Mouse (Mus musculus): ENCODE data around the gene Vsig2.

The Vsig2 gene

DNA sequence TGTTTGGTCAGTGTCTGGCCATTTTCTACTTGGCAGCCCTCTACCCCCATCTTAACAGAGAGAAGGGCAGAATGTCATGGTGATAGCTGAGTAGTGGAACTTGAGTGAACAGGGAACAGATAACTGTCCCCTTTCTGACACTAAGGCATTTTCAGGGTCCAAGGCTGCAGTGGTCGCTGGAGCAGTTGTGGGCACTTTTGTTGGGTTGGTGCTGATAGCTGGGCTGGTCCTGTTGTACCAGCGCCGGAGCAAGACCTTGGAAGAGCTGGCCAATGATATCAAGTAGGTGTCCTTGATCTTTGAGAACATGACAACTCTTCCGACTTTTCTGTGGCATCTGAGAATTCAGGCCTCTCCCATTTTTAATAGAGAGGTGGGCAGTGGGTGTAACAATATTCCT, 2.2 kb upstream of the Vsig2 start:
- no peak for DNase-seq (ENCODE audit: low spot score)

DNA sequence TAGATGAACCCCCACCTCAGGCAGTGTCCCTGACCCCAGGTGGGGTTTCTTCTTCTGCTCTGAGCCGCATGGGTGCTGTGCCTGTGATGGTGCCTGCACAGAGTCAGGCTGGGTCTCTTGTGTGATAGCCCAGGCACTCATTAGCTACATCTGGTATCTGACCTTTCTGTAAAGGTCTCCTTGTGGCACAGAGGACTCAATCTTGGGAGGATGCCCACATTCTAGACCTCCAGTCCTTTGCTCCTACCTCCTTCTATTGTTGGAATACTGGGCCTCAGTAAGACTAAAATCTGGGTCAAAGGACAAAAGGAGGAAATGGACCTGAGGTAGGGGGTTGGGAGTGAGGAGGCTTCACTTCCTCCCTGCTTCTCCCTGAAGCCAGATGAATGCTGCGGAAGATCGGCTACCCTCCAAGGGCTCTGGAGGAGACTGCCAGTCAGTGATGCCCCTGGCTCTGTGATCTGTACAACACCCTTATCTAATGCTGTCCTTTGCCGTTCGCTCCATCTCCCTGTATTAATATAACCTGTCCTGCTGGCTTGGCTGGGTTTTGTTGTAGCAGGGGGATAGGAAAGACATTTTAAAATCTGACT, 1.3 kb upstream of the Vsig2 start:
- no peak for DNase-seq (ENCODE audit: low spot score)

DNA sequence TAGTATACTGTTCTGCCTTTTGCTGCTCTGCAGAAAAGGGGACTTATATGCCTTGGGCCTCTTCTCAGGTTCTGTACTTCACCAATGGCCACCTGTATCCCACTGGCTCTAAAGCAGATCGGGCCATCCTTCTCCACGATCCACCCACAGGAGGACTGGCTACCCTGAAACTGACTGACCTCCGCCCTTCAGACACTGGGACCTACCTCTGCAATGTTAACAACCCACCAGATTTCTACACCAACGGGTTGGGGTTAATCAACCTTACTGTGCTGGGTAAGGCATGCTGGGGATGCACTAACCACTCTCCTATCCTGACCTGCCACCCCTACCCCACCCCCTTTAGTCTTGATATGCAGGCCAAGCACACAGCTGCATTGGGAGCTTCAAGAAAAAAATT, 1.2 kb downstream of the Vsig2 start:
- DNase-seq (ENCODE audit: low spot score): no peak

GRCm38 (mm10) chr9:37540701-37541575, 1.9 kb downstream of the Vsig2 start:
- DNase-seq (ENCODE audit: low spot score): no peak

GRCm38 (mm10) chr9:37541851-37542642, 3.0 kb downstream of the Vsig2 start:
- DNase-seq (ENCODE audit: low spot score): no peak

DNA sequence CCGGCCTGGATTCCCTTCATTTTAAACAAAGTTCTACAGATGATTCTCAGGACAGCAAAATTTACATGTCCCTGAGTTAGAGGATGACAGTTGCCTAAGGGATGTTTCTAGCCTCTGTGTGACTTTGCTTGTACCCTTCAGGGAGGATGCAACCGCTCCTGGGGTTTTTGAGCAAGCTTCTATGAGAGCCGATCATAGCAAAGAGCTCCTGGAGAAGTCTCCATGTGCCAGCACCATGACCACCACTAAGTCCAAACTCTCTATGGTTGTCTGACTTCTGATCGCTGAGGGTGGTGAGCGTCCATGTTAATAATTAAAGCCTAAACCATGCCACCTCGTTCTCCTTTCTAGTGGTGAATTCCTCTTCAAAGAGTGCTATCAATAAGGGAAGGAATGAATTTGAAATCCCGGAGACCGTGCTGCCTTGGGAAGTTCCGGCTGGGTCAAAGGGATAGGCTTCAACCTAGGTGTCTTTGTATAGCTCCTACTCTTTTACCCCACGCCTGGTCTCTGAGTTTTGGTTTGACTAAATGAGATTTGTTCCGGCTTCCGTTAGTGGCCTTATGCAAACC, 4.9 kb downstream of the Vsig2 start:
- no peak for DNase-seq (ENCODE audit: low spot score)

GRCm38 (mm10) chr9:37544447-37545165, 5.6 kb downstream of the Vsig2 start:
- DNase-seq (ENCODE audit: low spot score): peak; percentile 82

GRCm38 (mm10) chr9:37545166-37545610, 6.1 kb downstream of the Vsig2 start:
- DNase-seq (ENCODE audit: low spot score): no peak

- no peak for DNase-seq (ENCODE audit: low spot score)
Observed at GRCm38 (mm10) chr9:37545847-37546452, 6.9 kb downstream of the Vsig2 start.

- DNase-seq (ENCODE audit: low spot score): no peak
Observed at GRCm38 (mm10) chr9:37546889-37547288, 7.8 kb downstream of the Vsig2 start.

DNA sequence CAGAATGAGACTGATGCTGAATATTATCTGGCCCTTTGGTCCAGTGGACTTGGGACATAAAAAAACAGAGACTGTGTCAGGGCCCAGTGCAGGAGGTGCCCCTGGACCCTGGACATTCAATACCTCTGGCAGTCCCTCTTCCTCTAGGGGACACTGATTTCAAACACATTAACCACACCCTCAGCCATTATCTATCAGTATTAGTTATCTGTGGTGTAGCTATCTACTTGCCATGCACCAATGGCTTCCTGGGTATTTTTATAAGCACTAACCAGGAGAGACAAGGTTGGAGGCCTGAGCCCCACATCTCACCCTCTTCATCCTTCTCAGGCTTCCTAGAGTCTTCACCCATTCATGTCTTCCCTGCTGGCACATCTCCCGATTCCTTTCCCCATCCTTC, 11.4 kb downstream of the Vsig2 start:
- DNase-seq (ENCODE audit: low spot score): no peak

DNA sequence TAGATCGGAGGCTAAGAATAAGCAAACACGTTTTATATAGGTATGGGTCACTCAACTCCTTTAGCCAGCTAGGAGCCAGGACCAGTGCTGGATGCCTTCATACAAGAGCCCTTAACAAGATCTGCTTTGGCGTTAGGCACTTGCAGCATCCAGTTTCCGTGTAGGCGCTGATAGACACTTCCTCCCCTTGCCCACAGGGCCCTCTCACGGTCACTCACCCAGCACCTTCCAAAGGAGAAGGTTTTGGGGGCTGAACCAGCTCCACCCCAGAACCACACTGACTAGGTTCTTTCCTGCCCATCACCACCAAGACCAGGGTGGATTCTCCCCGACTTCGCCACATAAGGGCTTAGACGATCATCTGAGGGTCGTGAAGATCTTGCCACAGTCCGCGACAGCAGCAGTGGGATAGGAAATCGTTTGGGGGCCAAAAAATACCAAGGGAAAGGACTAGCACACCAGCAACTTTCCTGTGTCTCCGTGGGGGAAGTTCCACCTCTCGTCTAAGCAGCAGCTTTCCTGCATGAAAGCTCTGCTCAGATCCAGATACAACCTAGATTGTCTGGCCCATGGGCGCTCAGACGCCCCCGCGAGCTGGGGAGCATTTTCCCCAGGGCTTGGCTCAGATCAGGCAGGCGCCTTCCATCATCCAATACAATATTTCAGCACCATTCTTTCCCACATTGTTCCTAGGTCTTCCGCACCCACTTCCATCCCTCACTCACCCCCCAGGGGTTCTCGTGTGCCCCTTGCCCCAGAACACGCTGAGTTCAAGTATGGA, 12.9 kb downstream of the Vsig2 start:
- DNase-seq (ENCODE audit: low spot score): no peak

DNA sequence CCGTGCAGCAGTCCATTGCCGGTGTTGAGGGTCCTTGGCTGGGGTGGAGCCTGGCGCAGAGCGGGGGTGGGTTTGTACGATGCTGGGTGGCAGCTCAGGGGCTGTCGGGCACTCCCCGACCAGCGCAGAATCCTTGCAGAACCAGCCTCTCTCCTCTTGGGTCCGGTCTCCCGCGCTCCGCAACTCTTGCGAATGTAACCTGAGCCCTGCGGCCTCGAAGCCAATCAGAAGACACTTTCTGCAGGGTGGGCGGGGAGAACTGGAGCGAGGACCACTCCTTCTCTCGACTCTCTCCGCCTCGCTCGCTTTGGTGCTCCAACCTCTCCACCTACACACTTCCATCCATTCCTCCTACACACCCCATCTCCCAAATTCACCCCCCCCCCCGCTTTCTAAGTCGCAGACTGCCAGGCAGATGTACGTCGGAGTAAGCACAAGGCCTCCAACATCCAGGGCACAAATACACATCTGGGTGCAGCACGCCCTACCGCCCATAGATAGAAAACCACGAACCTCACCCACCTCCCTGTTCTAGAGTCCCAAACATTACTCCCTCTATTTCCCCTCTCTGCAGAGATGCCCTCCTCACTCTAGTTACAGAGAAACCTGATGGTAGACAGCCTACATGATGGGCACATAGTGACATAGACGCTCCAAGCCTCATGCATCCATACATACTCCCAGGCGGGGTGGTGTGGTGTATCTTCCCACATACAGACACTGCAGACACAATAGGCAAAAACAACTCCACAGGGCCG, 13.7 kb downstream of the Vsig2 start, which contains the start of gene Nrgn:
Gene Nrgn (minus strand): TSS at position 369 of the 758 bp plus-strand sequence.
- DNase-seq (ENCODE audit: low spot score): peak; percentile 82

- no peak for DNase-seq (ENCODE audit: low spot score)
Observed at GRCm38 (mm10) chr9:37554279-37554678, 15.2 kb downstream of the Vsig2 start.

GRCm38 (mm10) chr9:37554838-37555748, 16.0 kb downstream of the Vsig2 start, which contains the start of gene Siae:
TSS of gene Siae (plus strand) at chr9:37555698.
- DNase-seq (ENCODE audit: low spot score): no peak

- DNase-seq (ENCODE audit: low spot score): no peak
Observed at GRCm38 (mm10) chr9:37556366-37556765, 17.3 kb downstream of the Vsig2 start.

DNA sequence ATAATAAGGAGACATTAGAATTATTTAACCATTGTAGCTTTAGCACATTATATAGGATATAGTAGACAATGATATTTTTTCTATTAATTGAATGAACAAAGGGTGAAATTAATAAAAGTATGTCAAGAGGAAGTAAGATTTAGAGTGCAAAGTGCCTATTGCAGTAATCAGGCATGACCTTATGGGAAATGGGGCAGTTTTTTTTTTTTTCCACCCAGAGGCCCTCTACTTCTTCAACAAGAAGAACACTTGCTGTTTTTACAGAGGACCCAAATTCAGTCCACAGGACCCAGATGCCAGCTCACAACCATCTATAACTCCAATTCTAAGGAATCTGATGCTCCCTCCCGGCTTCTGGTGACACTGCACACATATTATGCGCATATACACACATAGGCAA, 21.6 kb downstream of the Vsig2 start:
- no peak for DNase-seq (ENCODE audit: low spot score)

DNA sequence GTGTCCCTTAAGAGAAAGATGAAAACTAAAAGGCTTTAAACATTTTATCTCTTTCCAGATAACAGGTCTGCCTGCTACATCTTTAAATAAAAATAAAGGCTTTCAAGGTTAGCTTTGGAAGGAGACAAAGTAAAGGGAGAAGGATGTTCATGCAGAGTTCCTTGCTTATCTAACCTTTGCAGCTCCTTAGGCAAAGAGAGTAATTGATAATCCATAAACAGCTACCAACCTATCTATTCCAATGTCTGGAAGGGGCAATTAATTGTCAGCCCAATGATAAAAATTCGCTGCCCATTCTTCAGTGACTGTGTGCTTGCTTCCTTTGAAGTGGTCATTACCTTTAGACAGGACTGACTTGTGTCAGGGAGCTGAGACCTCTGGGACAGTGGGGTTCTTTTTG, 24.8 kb downstream of the Vsig2 start:
- DNase-seq (ENCODE audit: low spot score): no peak
